Mouse (Mus musculus) cortical plate, adult 2 months (tissue): ENCODE measurements at regions not wholly inside any gene's neighbourhood (a gene's known extent, or its start where the extent isn't known, plus 50 kb on each side); places are given as distances from the start of the nearest gene placed in this dataset.
A peak's percentile ranks its signal among the peaks of the same experiment; 100 is the strongest.
"Not testable (repeated sequence)": the region's sequence is repeated elsewhere in the genome, so short reads cannot be mapped to it uniquely, and the experiment has no call there.

Source experiments
- H3K27ac ChIP-seq: fragments of 200-500 bp; 2 replicates; pipeline ENCODE4 v1.5.1; 2012; ENCODE audit warnings: low read length, control low read depth, inconsistent platforms; ENCODE audit not compliant: insufficient read depth
- H3K4me1 ChIP-seq: fragments of 200-500 bp; 2 replicates; pipeline ENCODE4 v1.6.1; 2011; ENCODE audit warnings: low read length; ENCODE audit not compliant: control insufficient read depth, insufficient read depth
- H3K4me3 ChIP-seq: fragments of 200-500 bp; 2 replicates; pipeline ENCODE4 v1.5.1; 2011; ENCODE audit warnings: mild to moderate bottlenecking, low read length, control low read depth; ENCODE audit not compliant: insufficient read depth
- CTCF ChIP-seq: fragments of 200-500 bp; IDR thresholded peaks from 2 replicates; pipeline ENCODE4 v1.5.1; 2011; ENCODE audit warnings: mild to moderate bottlenecking, control low read depth, low read length; ENCODE audit not compliant: insufficient read depth; ENCODE audit errors: extremely low read depth
- POLR2A ChIP-seq: fragments of 200-500 bp; IDR thresholded peaks from 2 replicates; pipeline ENCODE4 v1.6.1; 2011; ENCODE audit warnings: mild to moderate bottlenecking, low read length, control low read depth; ENCODE audit not compliant: insufficient read depth; ENCODE audit errors: extremely low read depth

DNA sequence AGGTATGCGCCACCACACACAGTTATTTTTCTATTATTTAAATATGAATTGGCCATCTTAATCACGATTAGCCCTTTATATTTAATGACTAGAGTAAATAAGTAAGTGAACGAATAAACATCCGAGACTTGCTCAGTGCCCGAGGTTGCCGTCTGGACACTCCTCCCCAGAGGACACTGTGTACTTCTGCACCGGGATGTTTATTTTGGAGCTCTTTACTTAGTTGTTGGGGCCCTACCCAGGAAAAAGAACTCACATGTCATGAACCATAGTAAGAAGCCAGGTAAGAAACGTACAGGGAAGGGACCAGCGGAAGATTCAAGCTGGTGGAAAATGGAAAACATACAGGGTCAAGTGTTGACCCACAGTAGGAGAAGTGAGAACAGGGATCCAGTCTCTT, 89.0 kb downstream of the Akr1d1 start:
- TF ChIP-seq POLR2A (no peak), CTCF (no peak)
- Histone ChIP-seq H3K4me1 (no peaks in the 10 kb centered on the region), H3K27ac (no peak overlapping the region), H3K4me3 (no peak overlapping the region)

DNA sequence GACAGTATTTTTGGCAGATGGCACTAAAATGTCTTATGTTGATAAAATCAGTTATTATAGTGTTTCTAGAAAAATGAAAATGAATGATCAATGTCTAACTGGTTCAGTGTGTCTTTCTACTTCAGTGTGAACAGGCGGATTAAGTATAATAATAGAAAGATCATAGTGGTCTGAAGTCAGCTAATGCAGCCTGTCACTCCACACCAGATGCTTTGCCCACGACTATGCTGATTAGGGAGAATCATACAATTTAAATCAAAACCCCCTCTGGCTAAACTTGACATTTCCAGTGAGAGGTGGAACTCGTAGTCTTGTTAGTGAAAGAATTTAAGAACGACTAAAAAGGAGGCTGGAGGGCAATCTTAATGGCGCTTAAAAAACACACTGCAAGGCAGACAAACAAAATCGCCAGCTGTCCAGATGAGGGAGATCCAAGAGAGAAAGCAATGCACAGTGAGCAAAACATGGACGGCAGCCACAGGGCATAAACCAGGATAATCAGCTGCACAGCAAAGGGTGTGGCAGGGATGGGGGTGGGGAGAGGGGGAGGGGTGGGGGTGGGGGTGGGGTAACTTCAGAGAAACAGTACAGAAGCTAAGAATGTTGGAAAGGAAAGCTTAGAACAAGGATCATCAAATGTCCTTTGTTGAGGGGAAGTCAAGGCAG, 91.5 kb downstream of the Akr1d1 start:
- H3K4me3 ChIP-seq, result no peak overlapping the region
- no peak for TF ChIP-seq POLR2A
- TF ChIP-seq CTCF, result no peak
- H3K4me1 ChIP-seq, result no peaks in the 10 kb centered on the region
- H3K27ac ChIP-seq, result no peak overlapping the region

DNA sequence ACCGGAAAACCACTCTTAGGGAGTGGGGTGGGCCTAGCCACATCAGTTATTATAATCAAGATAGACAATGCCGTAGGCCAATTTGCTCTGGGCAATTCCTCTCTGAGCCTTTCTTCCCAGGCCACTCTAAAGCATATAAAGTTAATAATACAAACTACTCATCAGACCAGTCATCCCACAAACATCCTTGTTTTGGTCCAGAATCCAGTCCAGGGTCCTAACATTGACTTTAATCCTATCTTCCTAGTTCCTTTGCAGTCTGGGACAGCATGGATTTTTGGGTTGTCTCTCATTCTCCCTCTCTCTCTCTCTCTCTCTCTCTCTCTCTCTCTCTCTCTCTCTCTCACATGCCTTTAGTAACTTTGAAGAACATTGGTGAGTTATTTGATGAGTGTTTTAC, 92.3 kb downstream of the Akr1d1 start:
- Histone ChIP-seq H3K4me3 (no peak overlapping the region), H3K27ac (no peak overlapping the region), H3K4me1 (no peaks in the 10 kb centered on the region)
- TF ChIP-seq POLR2A (no peak), CTCF (no peak)

DNA sequence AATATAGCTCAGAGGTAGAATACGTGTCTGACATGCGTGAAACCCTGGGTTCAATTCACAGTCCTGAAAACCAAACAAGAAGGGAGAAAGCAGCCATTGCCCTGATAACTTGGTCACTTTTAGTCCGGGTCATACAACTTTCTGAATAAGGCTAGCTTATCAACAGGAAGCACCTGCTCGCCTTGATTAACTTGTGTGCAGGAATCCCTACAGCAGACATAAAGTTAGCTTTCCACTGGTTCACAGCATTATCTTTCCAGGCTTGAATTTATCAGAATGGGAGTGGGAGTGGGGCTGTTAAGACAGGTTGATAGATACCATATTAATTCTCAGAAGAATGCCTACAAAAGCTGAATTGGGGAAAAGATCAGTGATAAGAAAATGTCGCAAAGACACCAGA, 97.2 kb downstream of the Akr1d1 start:
- Histone ChIP-seq H3K4me3 (no peak overlapping the region), H3K4me1 (no peaks in the 10 kb centered on the region), H3K27ac (no peak overlapping the region)
- TF ChIP-seq CTCF (no peak), POLR2A (no peak)

DNA sequence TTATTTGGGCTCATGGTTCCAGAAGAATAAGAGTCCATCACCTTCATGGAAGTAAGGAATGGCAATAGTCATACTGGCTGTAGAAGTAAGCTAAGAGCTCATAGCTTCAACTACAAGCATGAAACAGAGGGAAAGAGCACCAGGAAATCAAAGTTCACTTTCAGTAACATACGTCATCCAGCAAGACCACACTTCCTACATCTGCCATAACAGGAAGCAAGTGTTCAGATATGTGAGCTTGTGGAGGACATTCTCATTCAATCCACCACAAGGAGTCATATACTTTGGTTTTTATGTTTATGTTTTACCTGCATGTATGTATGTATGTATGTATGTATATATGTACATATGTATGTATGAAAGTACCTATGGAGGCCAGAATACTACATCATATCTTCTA, 104.0 kb downstream of the Akr1d1 start:
- Histone ChIP-seq H3K4me3 (no peak overlapping the region), H3K4me1 (no peaks in the 10 kb centered on the region), H3K27ac (no peak overlapping the region)
- TF ChIP-seq POLR2A (no peak), CTCF (no peak)

DNA sequence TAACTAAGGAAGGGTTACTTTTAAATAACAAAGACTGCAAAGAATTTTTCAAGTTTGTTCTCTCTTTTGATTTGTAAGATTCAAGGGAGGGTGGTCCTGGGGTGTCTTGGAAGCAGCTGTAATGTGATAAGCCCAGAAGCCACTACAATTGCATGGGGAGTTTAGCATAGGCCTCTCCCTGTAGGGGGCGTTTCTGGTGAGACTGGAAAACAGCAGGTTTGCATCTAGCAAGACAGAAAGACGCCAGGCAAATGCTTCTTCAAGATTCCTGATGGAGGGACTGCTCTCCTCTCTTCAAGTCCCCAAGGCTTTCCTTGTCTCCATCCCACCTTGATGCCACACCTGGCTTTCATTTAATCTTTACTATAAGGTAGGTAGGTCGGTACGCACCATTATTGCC, 112.1 kb downstream of the Akr1d1 start:
- Histone ChIP-seq H3K27ac (no peak overlapping the region), H3K4me1 (no peaks in the 10 kb centered on the region), H3K4me3 (no peak overlapping the region)
- TF ChIP-seq CTCF, result no peak
- no peak for TF ChIP-seq POLR2A

DNA sequence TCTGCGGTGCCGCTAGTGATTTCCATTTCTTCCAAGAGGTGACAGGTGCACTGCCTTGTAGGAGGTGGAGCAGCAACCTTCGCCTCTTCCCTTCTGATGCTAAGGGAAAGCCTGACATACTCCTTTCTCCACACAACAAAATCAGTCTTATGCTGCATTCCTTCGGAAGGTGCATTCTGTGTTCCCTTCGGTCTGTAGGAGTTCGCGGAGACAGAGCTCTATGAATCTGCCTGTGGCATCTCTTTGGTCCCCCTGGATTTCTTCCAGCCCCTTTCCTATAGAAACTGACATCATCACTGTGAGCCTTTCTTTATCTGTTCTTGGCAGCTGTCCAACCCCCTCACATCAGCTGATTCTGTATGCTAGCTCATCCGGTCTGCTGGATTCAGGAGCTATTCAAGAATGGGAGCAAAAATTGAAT, 112.7 kb downstream of the Akr1d1 start:
- TF ChIP-seq POLR2A (no peak), CTCF (no peak)
- Histone ChIP-seq H3K27ac (no peak overlapping the region), H3K4me3 (peak overlapping the region; percentile 1; the same call in 1 of the 2 replicates)

DNA sequence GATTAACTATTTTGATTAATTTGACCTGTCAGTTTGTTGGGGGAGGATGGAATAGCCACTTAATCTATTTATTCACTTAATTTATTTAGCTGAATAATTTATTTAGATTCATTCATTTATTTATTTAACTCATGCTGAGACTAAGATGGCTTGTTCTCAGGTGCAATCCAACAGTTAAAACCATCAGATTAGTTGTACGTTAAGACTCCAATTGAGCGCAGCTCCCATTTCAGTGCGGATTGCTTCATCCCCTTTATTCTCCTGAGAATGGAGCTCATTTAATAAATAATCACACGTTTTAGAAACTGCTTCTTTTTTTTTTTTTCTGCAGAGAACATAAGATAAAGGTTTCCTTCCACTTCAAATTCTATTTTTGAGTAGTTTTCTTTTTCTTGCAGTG, 113.2 kb downstream of the Akr1d1 start:
- Histone ChIP-seq H3K27ac (no peak overlapping the region), H3K4me3 (no peak overlapping the region), H3K4me1 (no peaks in the 10 kb centered on the region)
- no peak for TF ChIP-seq CTCF
- TF ChIP-seq POLR2A, result no peak

More for the DNA sequence above, 112.7 kb downstream of the Akr1d1 start:
- H3K4me1 ChIP-seq, result no peaks in the 10 kb centered on the region

DNA sequence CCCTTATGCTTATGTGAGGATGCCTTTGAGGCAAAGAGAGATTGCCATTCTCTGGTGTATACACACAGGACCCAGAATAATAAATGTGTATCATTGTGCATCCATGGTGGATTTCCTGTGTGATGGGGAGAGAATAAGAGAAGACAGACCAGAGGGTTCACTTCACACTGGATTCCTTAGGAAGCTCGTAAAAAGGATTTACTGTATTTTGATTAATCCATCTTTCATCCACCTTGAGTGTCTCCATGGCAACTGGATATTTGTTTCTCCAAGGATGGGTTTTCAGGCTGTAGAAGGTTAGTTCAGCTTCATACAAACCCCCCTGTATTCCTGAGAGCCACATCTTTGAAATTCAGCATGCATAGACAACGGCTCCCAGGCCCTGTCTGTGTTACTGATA, 113.7 kb downstream of the Akr1d1 start:
- no peak overlapping the region for H3K27ac ChIP-seq
- TF ChIP-seq CTCF (no peak), POLR2A (no peak)
- no peaks in the 10 kb centered on the region for H3K4me1 ChIP-seq
- H3K4me3 ChIP-seq, result no peak overlapping the region

DNA sequence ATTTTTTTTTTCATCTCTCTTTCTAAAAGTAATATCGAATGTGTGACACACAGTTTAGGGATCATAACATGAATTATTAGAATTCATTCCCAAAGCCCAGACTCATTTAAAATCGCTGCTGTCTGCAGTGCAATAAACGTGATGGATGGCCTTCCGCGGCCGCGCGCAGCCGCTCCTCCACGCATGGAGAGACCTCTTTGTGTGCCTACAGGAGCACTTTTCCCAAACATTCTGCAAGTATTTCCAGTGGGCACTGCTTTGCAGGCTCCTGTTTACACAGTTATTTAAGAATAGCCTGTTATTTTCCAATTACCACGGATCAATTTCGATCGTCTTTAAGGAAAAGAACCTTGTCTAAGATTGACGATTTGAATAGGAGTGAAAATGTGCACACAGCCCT, 115.6 kb downstream of the Akr1d1 start:
- Histone ChIP-seq H3K27ac (no peak overlapping the region), H3K4me1 (no peaks in the 10 kb centered on the region), H3K4me3 (no peak overlapping the region)
- no peak for TF ChIP-seq POLR2A
- no peak for TF ChIP-seq CTCF

DNA sequence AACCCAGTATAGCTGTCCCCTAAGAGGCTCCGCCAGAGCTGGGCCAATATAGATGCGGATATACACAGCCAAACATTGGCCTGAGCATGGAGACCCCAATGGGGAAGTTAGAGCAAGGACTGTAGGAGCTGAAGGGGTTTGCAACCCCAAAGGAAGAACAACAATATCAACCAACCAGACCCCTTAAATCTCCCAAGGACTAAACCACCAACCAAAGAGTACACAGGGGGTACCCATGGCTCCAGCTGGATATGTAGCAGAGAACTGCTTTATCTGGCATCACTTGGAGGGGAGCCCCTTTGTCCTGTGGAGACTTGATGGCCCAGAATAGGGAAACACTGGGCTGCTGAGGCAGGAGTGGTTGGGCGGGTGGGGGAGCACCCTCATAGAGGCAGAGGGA, 127.3 kb downstream of the Akr1d1 start:
- not testable (repeated sequence) for H3K27ac ChIP-seq, H3K4me1 ChIP-seq, H3K4me3 ChIP-seq
